Mouse (Mus musculus) left cerebral cortex, postnatal 10 days (tissue): Measurements from ENCODE around the gene Trip11. TPM values are rescaled to one million over a fixed set of nuclear protein-coding genes. Genes with fewer than 3 reads are reported as not detected.

Experiments used
- DNase-seq, 2 experiments: peaks; one replicate each; pipeline ENCODE4 v3.0.0; 2021 to 2022; ENCODE audit warnings: low spot score in 2 of 2, mixed read lengths in 1 of 2; ENCODE audit errors: extremely low spot score in 1 of 2
- intact Hi-C: fragments of 180-260 bp; cut with DNase I; formaldehyde crosslinking; loops from one replicate; pipeline ENCODE4 v1.15.1; 2025
- total RNA-seq, 2 experiments: library from RNA; stranded (reverse); gene quantifications; 2 replicates each; pipeline ENCODE4 v1.2.3; 2021

Gene Trip11
- total RNA-seq, 2 experiments from 2014 or later, result 20.1 to 22.9 TPM

GRCm38 (mm10) chr12:101794458-101794857, 118.6 kb downstream of the Trip11 start:
- peak in 1 of 2 experiments; percentile 37 for DNase-seq
- intact Hi-C loops, result no loop called here

GRCm38 (mm10) chr12:101793221-101793621, 119.8 kb downstream of the Trip11 start:
- intact Hi-C loops, result no loop called here
- DNase-seq, result peak in 1 of 2 experiments; percentile 27

DNA sequence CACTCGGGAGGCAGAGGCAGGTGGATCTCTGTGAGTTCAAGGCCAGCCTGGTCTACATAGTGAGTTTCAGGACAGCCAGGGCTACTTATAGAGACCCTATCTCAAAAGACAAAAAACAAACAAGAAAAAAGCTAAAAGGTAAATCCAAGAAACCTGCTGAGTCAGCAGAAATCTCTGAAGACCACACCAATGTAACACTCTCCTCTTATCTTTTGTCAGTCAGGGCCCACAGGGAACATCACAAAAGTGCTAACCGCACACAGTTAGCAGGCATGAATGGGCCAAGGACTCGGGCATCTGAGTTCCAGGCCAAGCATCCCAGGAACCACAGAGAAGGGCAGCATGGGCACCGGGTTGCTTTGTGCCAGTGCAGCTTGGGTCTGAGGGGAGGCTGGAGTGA, 120.4 kb downstream of the Trip11 start:
- intact Hi-C loops, result no loop called here
- DNase-seq, result no peak

- intact Hi-C loops, result no loop called here
- no peak for DNase-seq
Observed at GRCm38 (mm10) chr12:101789767-101790166, 123.3 kb downstream of the Trip11 start.

GRCm38 (mm10) chr12:101789250-101789649, 123.8 kb downstream of the Trip11 start:
- no peak for DNase-seq
- intact Hi-C loops, result no loop called here

Other genes starting within 250 kb of the Trip11 start
- gene Tc2n, start 194.7 kb downstream of the Trip11 start, total RNA-seq, result under 1 TPM; 0.24 to 0.51 TPM
- gene Fbln5, start 94.2 kb downstream of the Trip11 start, total RNA-seq, result 10 to 100 TPM; 10.9 to 13.2 TPM
- 10 to 100 TPM; 20.0 TPM for gene Atxn3, start 45.0 kb upstream of the Trip11 start, total RNA-seq
- 10 to 100 TPM; 38.0 to 38.1 TPM for gene Cpsf2, start 62.7 kb upstream of the Trip11 start, total RNA-seq
- 10 to 100 TPM; 14.1 to 15.2 TPM for gene Slc24a4, start 215.5 kb upstream of the Trip11 start, total RNA-seq